Mouse (Mus musculus) neural tube, embryonic 12.5 days (tissue): Measurements from ENCODE around the gene Akap8. TPM values are rescaled to one million over a fixed set of nuclear protein-coding genes. Genes with fewer than 3 reads are reported as not detected.

ENCODE experiments used
- ATAC-seq: fragments of 200-750 bp; cut with Nextera tagmentation; 2 replicates; pipeline ENCODE4 v1.8.0; 2017; ENCODE audit warnings: low read depth, mild to moderate bottlenecking, moderate TSS enrichment, moderate library complexity; ENCODE audit not compliant: low FRiP score
- H3K27ac ChIP-seq: fragments of 300-500 bp; sonication (generic); 2 replicates; pipeline ENCODE4 v1.5.1; 2016
- H3K27me3 ChIP-seq: fragments of 300-500 bp; sonication (generic); replicated peaks from 2 replicates; pipeline ENCODE4 v1.6.1; 2016; ENCODE audit warnings: mild to moderate bottlenecking
- H3K36me3 ChIP-seq: fragments of 300-500 bp; sonication (generic); 2 replicates; pipeline ENCODE4 v1.6.1; 2016; ENCODE audit warnings: mild to moderate bottlenecking
- H3K4me1 ChIP-seq: fragments of 300-500 bp; sonication (generic); 2 replicates; pipeline ENCODE4 v1.6.1; 2016
- H3K4me2 ChIP-seq: fragments of 300-500 bp; sonication (generic); replicated peaks from 2 replicates; pipeline ENCODE4 v1.6.1; 2016; ENCODE audit warnings: mild to moderate bottlenecking
- H3K4me3 ChIP-seq: fragments of 300-500 bp; sonication (generic); 2 replicates; pipeline ENCODE4 v1.5.1; 2016
- H3K9ac ChIP-seq: fragments of 300-500 bp; sonication (generic); 2 replicates; pipeline ENCODE4 v1.6.1; 2016; ENCODE audit warnings: mild to moderate bottlenecking
- H3K9me3 ChIP-seq: fragments of 300-500 bp; sonication (generic); 2 replicates; pipeline ENCODE4 v1.6.1; 2016; ENCODE audit warnings: mild to moderate bottlenecking
- WGBS: fragments of 180-500 bp; shearing (Covaris S2); methylation state at CpG from one replicate; pipeline ENCODE4 v1.1.7; 2016; 5-methylcytosine and 5-hydroxymethylcytosine counted together
- polyA plus RNA-seq: library from polyadenylated mRNA; unstranded; fragments of >200 nt; fragmentation: Nextera tagmentation; extraction: Ambion mirVana; gene quantifications from 2 replicates; pipeline ENCODE4 v1.2.1, GENCODE M21; 2016

Gene Akap8
- polyA plus RNA-seq, result 124 and 126 TPM in 2 replicates

- Histone ChIP-seq H3K27me3 (no peaks in the 10 kb centered on the region), H3K4me1 (peaks cover 20% of the 10 kb centered on the region), H3K9me3 (no peaks in the 10 kb centered on the region), H3K36me3 (peaks cover 32% of the 10 kb centered on the region), H3K4me3 (peak within 1 kb of the TSS; percentile 92), H3K9ac (peak within 1 kb of the TSS; percentile 84), H3K4me2 (peak within 1 kb of the TSS; percentile 92), H3K27ac (peak within 1 kb of the TSS; percentile 88)
- under 1% methylated on average over 83 of the region's 83 CpGs for WGBS
- peak; percentile 99 for ATAC-seq
Observed at GRCm38 (mm10) chr17:32320597-32321389, at the start of gene Akap8. Gene Akap8 (minus strand): TSS chr17:32321238.

GRCm38 (mm10) chr17:32368991-32369578 lies 48.0 kb upstream of the Akap8 start:
- H3K27ac ChIP-seq, result no peak overlapping the region
- H3K4me1 ChIP-seq, result peaks cover 4% of the 10 kb centered on the region
- H3K9me3 ChIP-seq, result no peaks in the 10 kb centered on the region
- no peak overlapping the region for H3K9ac ChIP-seq
- no peak for ATAC-seq
- H3K4me3 ChIP-seq, result no peak overlapping the region
- H3K27me3 ChIP-seq, result no peaks in the 10 kb centered on the region
- WGBS, result 16% methylated on average over 13 of the region's 17 CpGs
- H3K4me2 ChIP-seq, result peak overlapping the region; percentile 46
- H3K36me3 ChIP-seq, result peaks cover 5% of the 10 kb centered on the region; the same call in 1 of the 2 replicates

- ATAC-seq, result no peak
- Histone ChIP-seq H3K9ac (no peak overlapping the region), H3K4me2 (no peak overlapping the region), H3K4me1 (peaks cover 14% of the 10 kb centered on the region), H3K4me3 (no peak overlapping the region), H3K27ac (no peak overlapping the region), H3K9me3 (no peaks in the 10 kb centered on the region), H3K36me3 (peaks cover 5% of the 10 kb centered on the region), H3K27me3 (no peaks in the 10 kb centered on the region)
- WGBS, result 94% methylated on average over 11 of the region's 11 CpGs
Observed at GRCm38 (mm10) chr17:32367706-32368105, 46.7 kb upstream of the Akap8 start.

- H3K27me3 ChIP-seq, result no peaks in the 10 kb centered on the region
- peaks cover 27% of the 10 kb centered on the region for H3K36me3 ChIP-seq
- H3K9ac ChIP-seq, result no peak overlapping the region
- H3K9me3 ChIP-seq, result no peaks in the 10 kb centered on the region
- WGBS, result 76% methylated on average over 1 of the region's 1 CpGs
- H3K4me2 ChIP-seq, result peak overlapping the region; percentile 87; the same call in 1 of the 2 replicates
- H3K4me1 ChIP-seq, result peaks cover 19% of the 10 kb centered on the region
- no peak overlapping the region for H3K27ac ChIP-seq
- no peak overlapping the region for H3K4me3 ChIP-seq
- ATAC-seq, result no peak
Observed at GRCm38 (mm10) chr17:32365296-32365695, 44.3 kb upstream of the Akap8 start.

GRCm38 (mm10) chr17:32364850-32365249 lies 43.8 kb upstream of the Akap8 start:
- 61% methylated on average over 5 of the region's 5 CpGs for WGBS
- peak; percentile 54; the same call in 1 of the 2 replicates for ATAC-seq
- H3K27me3 ChIP-seq, result no peaks in the 10 kb centered on the region
- H3K27ac ChIP-seq, result peak overlapping the region; percentile 43; the same call in 1 of the 2 replicates
- peak overlapping the region; percentile 92; the same call in 1 of the 2 replicates for H3K4me3 ChIP-seq
- H3K9ac ChIP-seq, result no peak overlapping the region
- peak overlapping the region; percentile 87 for H3K4me2 ChIP-seq
- H3K36me3 ChIP-seq, result peaks cover 32% of the 10 kb centered on the region
- H3K4me1 ChIP-seq, result peaks cover 19% of the 10 kb centered on the region
- no peaks in the 10 kb centered on the region for H3K9me3 ChIP-seq

GRCm38 (mm10) chr17:32364331-32364730 lies 43.3 kb upstream of the Akap8 start:
- ATAC-seq, result peak; percentile 88
- H3K4me2 ChIP-seq, result peak overlapping the region; percentile 87
- H3K36me3 ChIP-seq, result peaks cover 37% of the 10 kb centered on the region
- under 1% methylated on average over 47 of the region's 47 CpGs for WGBS
- peak overlapping the region; percentile 43; the same call in 1 of the 2 replicates for H3K27ac ChIP-seq
- H3K9ac ChIP-seq, result peak overlapping the region; percentile 97
- no peaks in the 10 kb centered on the region for H3K9me3 ChIP-seq
- peak overlapping the region; percentile 92 for H3K4me3 ChIP-seq
- H3K4me1 ChIP-seq, result peaks cover 19% of the 10 kb centered on the region
- H3K27me3 ChIP-seq, result no peaks in the 10 kb centered on the region

GRCm38 (mm10) chr17:32363821-32364301 lies 42.8 kb upstream of the Akap8 start:
- ATAC-seq, result peak; percentile 46
- Histone ChIP-seq H3K9me3 (no peaks in the 10 kb centered on the region), H3K4me3 (peak overlapping the region; percentile 92), H3K9ac (peak overlapping the region; percentile 97), H3K36me3 (peaks cover 42% of the 10 kb centered on the region), H3K27ac (peak overlapping the region; percentile 26; the same call in 1 of the 2 replicates), H3K4me2 (peak overlapping the region; percentile 87), H3K27me3 (no peaks in the 10 kb centered on the region), H3K4me1 (peaks cover 19% of the 10 kb centered on the region)
- under 1% methylated on average over 37 of the region's 50 CpGs for WGBS

GRCm38 (mm10) chr17:32362686-32363085 lies 41.6 kb upstream of the Akap8 start:
- Histone ChIP-seq H3K27me3 (no peaks in the 10 kb centered on the region), H3K27ac (no peak overlapping the region), H3K4me1 (peaks cover 19% of the 10 kb centered on the region), H3K4me2 (peak overlapping the region; percentile 87), H3K4me3 (peak overlapping the region; percentile 92; the same call in 1 of the 2 replicates), H3K9me3 (no peaks in the 10 kb centered on the region), H3K36me3 (peaks cover 51% of the 10 kb centered on the region), H3K9ac (peak overlapping the region; percentile 97; the same call in 1 of the 2 replicates)
- 84% methylated on average over 4 of the region's 4 CpGs for WGBS
- ATAC-seq, result no peak

GRCm38 (mm10) chr17:32359928-32360327 lies 38.9 kb upstream of the Akap8 start:
- Histone ChIP-seq H3K4me2 (no peak overlapping the region), H3K9me3 (no peaks in the 10 kb centered on the region)
- no peak for ATAC-seq

GRCm38 (mm10) chr17:32358943-32359340 lies 37.9 kb upstream of the Akap8 start:
- H3K27ac ChIP-seq, result no peak overlapping the region
- ATAC-seq, result no peak
- no peak overlapping the region for H3K9ac ChIP-seq
- peaks cover 19% of the 10 kb centered on the region for H3K4me1 ChIP-seq
- H3K27me3 ChIP-seq, result no peaks in the 10 kb centered on the region
- H3K9me3 ChIP-seq, result no peaks in the 10 kb centered on the region
- H3K4me2 ChIP-seq, result no peak overlapping the region
- WGBS, result 91% methylated on average over 6 of the region's 6 CpGs
- H3K36me3 ChIP-seq, result peaks cover 86% of the 10 kb centered on the region
- H3K4me3 ChIP-seq, result no peak overlapping the region

More at GRCm38 (mm10) chr17:32359928-32360327, 38.9 kb upstream of the Akap8 start:
- WGBS, result 90% methylated on average over 18 of the region's 18 CpGs
- Histone ChIP-seq H3K27ac (no peak overlapping the region), H3K4me1 (peaks cover 19% of the 10 kb centered on the region), H3K4me3 (no peak overlapping the region), H3K27me3 (no peaks in the 10 kb centered on the region), H3K36me3 (peaks cover 76% of the 10 kb centered on the region), H3K9ac (no peak overlapping the region)

- H3K4me2 ChIP-seq, result no peak overlapping the region
- no peaks in the 10 kb centered on the region for H3K9me3 ChIP-seq
- ATAC-seq, result no peak
- 93% methylated on average over 7 of the region's 7 CpGs for WGBS
- no peak overlapping the region for H3K4me3 ChIP-seq
- H3K4me1 ChIP-seq, result peaks cover 16% of the 10 kb centered on the region
- H3K27me3 ChIP-seq, result no peaks in the 10 kb centered on the region
- no peak overlapping the region for H3K9ac ChIP-seq
- H3K27ac ChIP-seq, result no peak overlapping the region
- H3K36me3 ChIP-seq, result peaks cover 91% of the 10 kb centered on the region
Observed at GRCm38 (mm10) chr17:32358192-32358942, 37.3 kb upstream of the Akap8 start.
